Mouse (Mus musculus) megakaryocyte progenitor cell, adult 5-6 weeks (primary cell): ENCODE measurements at regions not wholly inside any gene's neighbourhood (a gene's known extent, or its start where the extent isn't known, plus 50 kb on each side); places are given as distances from the start of the nearest gene placed in this dataset.
A peak's percentile ranks its signal among the peaks of the same experiment; 100 is the strongest.

ENCODE experiments used
- ATAC-seq: replicated peaks from 2 replicates; pipeline ENCODE4 v1.8.0; 2016; ENCODE audit warnings: mild to moderate bottlenecking, moderate TSS enrichment, inconsistent platforms; ENCODE audit not compliant: poor library complexity

DNA sequence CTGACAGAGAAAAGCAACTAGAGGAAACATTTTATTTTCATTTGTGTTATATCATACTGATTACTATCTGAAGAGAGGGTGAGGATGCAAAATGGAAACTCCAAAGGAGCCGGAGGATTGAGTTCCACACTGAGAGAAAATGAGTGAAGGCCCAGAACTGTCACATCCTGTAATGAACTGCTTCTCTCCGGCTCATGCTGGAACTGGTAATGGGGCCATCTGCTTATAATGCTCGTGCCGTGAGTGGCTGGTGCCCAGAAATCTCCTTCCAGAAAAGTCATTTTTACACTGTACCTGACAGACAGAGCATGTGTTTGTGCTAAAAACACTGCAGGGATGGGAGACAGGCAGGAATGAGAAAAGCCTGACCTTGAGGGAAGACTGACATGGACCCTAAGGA is 483.5 kb upstream of the Pkdcc start:
- no peak for ATAC-seq

DNA sequence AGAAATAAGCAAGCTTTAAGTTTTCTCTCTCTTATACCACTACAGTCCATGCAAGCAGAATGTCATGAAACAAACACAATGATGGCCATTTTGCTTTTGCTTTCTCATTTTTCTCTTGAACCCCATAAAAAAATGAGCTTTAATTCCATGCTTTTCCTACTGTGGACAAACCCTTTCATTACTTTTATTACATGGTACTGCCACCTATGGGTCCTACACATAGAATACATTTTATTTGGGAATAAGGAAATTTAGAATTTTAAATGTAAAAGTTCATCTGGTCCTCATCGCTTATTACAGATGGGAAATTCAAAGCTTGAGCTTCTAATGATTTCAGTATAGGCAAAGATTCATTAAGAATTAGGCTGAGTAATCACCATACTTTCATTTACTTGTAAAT is 472.6 kb upstream of the Pkdcc start:
- no peak for ATAC-seq

- ATAC-seq = no peak
Observed at GRCm38 (mm10) chr17:82757400-82757799, 457.7 kb upstream of the Pkdcc start.

DNA sequence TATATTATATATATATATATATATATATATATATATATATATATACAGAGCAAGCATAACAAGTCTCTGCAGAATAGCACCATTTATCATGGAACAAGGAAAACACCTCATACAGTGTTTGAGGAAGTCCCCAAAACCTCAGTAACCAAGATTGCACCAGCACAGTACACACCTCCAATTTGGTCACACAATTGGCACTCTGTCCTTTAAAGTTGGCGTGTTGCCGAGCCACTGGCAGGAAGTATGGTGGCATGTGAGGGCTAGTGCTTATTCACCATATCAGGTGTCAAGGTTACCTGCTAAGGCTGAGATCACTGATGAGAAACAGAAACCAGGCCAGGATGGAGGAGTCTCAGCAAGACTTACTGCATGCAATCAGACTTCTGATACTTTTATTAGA is 436.0 kb upstream of the Pkdcc start:
- no peak for ATAC-seq

- ATAC-seq = no peak
Observed at GRCm38 (mm10) chr17:82822129-82822528, 393.0 kb upstream of the Pkdcc start.

DNA sequence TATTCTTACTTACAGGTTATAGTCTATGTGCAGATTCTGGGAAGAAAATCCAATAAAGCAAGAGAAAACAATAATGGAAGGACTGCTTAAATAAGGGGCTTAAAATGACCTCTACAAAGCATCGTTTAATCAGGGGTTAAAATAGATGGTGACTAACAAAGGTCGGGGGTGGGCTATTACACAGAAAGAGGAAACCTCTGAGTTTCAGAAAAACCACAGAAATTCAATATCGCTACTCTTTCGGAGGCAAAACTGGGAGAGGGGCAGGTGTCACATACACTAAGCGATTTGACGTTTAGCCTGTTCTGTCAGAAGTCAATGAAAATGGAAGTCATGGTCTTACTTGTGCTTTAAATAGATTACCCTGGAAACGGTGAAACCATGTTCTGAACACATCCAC is 391.0 kb upstream of the Pkdcc start:
- ATAC-seq = peak; percentile 42; the same call in 1 of the 2 replicates

GRCm38 (mm10) chr17:82824619-82825018 is 390.5 kb upstream of the Pkdcc start:
- ATAC-seq = no peak

GRCm38 (mm10) chr17:82827170-82827569 is 387.9 kb upstream of the Pkdcc start:
- ATAC-seq = no peak

- ATAC-seq = no peak
Observed at GRCm38 (mm10) chr17:82827841-82828240, 387.3 kb upstream of the Pkdcc start.

DNA sequence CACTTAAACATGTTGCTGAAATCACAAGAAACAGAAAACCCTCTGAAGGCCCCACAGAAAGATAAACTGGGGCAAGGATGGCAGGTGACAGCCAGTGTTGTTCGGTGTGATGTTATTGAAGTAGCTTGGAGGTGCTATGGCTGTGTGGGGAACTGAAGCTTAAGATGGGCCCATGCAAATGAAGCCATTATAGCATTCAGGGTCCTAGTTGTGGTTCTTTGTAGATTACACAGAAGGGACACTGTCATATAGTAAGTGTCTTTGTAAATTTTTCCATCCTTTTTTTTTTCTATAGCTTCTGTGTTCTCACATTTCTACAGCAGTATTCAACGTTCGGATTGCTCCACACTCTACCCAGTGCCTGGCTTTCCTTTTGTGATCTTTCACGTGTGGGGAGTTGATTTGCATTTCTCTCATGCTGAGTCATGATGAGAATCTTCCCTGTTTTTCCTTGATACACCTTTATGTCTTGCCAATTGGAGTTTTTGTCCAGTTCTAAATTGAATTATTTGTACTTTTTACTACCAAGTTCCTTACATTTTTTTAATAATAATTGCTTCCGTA is 386.6 kb upstream of the Pkdcc start:
- ATAC-seq = no peak

DNA sequence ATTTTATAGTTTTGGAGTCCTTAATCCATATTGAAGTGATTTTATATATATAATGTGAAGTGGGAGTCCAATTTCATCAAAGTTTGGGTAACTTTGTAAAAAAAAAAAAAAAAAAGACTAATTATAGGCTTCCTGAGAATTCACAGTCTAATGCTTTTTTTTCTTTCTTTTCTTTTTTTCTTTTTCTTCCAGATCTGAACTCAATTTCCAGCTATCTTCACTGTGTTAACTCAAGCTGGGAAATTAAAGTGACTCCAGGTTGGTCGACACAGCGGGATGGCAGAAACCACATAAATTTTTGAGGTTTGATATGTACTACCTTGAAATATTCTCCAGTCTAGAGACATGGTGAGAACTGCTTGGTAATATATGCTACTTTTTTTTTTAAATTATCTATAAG is 385.7 kb upstream of the Pkdcc start:
- no peak for ATAC-seq

DNA sequence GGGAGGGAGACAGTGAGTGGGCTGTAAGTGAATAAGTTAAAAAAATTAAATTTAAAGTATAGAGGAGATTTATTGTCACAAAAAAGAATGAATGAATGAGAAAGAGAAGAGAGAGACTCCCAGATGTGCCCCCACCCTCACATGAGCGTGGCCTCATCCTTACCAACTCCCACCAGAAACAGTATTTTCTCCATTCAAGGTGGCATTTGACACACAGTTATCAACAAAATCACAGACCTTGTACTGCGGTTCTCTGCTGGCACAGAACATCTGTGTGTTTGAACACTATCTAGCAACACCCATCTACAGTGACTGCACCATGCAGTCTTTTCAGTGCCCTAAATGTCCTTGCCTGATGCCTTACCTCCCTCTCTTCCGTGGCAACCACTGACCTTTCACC is 380.9 kb upstream of the Pkdcc start:
- no peak for ATAC-seq

- ATAC-seq = no peak
Observed at GRCm38 (mm10) chr17:82836115-82836514, 379.0 kb upstream of the Pkdcc start.

- no peak for ATAC-seq
Observed at GRCm38 (mm10) chr17:82846776-82847494, 368.2 kb upstream of the Pkdcc start.

GRCm38 (mm10) chr17:82857199-82858147 is 357.6 kb upstream of the Pkdcc start:
- peak; percentile 98 for ATAC-seq

DNA sequence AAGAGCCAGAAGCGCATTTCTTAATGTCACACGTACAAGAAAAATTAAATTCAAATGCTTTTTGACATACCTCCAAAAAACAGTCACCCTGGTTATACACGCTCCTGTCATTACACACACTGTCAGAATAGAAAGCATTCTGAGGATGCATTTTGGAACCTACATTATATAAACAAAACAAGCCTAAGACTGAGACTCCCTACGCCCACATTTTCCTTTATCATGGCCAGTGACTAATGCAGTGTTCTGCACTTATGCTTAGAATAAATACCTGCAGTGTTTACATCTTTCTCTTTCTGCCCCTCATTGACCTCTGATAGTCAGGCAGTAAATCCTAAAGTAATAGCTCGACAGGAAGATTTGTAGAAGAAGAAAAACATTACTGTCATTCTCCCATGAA is 354.7 kb upstream of the Pkdcc start:
- no peak for ATAC-seq

DNA sequence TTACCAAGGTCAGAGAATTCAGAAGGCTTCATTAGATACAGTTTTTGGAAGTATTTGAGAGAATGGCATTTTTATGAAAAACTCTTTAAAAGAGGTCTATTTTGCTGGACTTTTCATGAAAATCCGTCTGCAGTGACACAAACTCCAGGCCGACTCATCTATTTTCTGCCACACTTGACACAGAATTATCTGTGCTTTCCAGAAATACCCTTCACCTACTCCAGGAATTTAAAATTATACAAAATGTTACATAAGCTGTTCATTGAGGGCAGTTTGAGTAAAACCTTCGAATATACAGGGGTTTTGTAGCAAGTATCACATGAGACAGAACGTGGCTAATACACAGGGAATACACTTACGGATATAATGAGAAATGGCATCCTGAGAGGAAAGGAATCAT is 354.1 kb upstream of the Pkdcc start:
- no peak for ATAC-seq

DNA sequence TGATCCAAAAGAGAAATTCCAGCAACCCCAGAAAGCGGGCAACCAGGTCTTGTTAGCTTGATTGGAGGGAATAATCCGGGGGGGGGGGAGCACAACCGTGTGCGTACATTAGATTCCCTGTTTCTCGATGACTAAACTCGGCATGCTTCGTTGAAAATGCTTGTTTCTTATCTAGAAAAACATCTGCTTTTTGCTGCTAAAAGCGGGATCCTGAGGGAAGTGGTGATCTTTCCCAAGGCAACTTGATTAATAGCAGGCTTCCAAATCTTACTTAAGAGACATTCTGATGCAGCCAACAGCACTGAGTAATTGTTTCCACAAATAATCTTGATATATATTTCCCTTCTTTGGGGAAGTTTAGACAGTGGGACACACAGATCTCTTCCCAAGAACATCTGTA is 338.0 kb upstream of the Pkdcc start:
- no peak for ATAC-seq

DNA sequence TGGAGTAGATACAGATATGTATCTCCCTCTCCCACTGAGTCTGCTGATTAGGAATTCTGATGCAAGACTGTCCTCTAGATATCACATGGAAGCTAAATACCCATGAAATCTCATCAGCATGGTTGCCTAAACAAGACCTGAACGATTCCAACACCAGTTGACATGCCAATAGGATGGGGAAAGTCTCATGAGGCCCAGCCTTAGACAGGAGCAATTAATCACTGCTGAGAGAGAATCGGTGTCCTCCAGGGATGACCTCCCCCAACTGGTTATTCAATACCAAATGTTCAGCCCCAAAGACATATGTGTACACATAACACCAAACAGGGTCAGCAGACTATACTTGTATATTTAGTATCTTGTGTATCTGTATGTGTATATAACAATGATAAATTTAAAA is 314.5 kb upstream of the Pkdcc start:
- no peak for ATAC-seq

GRCm38 (mm10) chr17:82901098-82901891 is 313.8 kb upstream of the Pkdcc start:
- ATAC-seq = no peak

DNA sequence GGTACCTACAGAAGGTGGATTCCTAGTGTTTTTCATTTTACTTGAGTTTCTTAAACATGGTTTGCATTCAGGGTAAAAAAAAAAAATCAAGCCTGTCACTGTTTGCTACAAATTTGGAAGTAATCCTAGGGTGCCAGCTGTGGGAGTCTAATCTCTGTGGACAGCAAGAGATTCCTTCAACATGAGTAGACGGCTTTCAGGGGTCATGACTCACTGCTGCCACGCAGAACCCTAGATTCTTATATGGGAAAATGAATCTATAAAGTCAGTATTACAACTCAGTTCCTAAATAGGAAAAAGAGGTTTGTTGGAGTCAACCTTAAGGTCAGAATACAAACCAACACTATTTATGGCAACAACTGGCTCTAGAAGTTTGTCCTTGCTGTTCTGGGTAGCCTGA is 310.1 kb upstream of the Pkdcc start:
- no peak for ATAC-seq
